Mouse (Mus musculus) E14TG2a.4 (cell line): ENCODE measurements at regions not wholly inside any gene's neighbourhood (a gene's known extent, or its start where the extent isn't known, plus 50 kb on each side); places are given as distances from the start of the nearest gene placed in this dataset.

ENCODE experiments used
- H3K27me3 ChIP-seq: 2 replicates; pipeline ENCODE4 v1.6.1; 2014; ENCODE audit warnings: low read length, control low read depth; ENCODE audit not compliant: insufficient read depth
- H3K36me3 ChIP-seq: 2 replicates; pipeline ENCODE4 v1.6.1; 2014; ENCODE audit warnings: low read length, control low read depth; ENCODE audit not compliant: insufficient read depth
- H3K4me1 ChIP-seq: replicated peaks from 2 replicates; pipeline ENCODE4 v1.6.1; 2014; ENCODE audit warnings: low read depth, low read length, control low read depth
- H3K4me3 ChIP-seq: replicated peaks from 2 replicates; pipeline ENCODE4 v1.5.1; 2014; ENCODE audit warnings: mild to moderate bottlenecking, low read length
- H3K9me3 ChIP-seq: 2 replicates; pipeline ENCODE4 v1.6.1; 2014; ENCODE audit warnings: low read length, control low read depth
- CTCF ChIP-seq: conservative IDR thresholded peaks from 2 replicates; pipeline ENCODE4 v1.5.1; 2014; ENCODE audit warnings: low read length
- NANOG ChIP-seq: IDR thresholded peaks from 2 replicates; pipeline ENCODE4 v1.6.1; 2014; ENCODE audit warnings: borderline replicate concordance, low read length, mixed read lengths
- POU5F1 ChIP-seq: IDR thresholded peaks from 2 replicates; pipeline ENCODE4 v1.6.1; 2014; ENCODE audit warnings: low read length, borderline replicate concordance

- Histone ChIP-seq H3K9me3 (no peaks in the 10 kb centered on the region), H3K4me3 (no peak overlapping the region), H3K27me3 (no peaks in the 10 kb centered on the region), H3K36me3 (no peaks in the 10 kb centered on the region), H3K4me1 (no peaks in the 10 kb centered on the region)
- TF ChIP-seq CTCF (no peak), POU5F1 (no peak), NANOG (no peak)
These were observed 505.9 kb downstream of the Gm6685 start for GRCm38 (mm10) chr11:27833736-27834135.

DNA sequence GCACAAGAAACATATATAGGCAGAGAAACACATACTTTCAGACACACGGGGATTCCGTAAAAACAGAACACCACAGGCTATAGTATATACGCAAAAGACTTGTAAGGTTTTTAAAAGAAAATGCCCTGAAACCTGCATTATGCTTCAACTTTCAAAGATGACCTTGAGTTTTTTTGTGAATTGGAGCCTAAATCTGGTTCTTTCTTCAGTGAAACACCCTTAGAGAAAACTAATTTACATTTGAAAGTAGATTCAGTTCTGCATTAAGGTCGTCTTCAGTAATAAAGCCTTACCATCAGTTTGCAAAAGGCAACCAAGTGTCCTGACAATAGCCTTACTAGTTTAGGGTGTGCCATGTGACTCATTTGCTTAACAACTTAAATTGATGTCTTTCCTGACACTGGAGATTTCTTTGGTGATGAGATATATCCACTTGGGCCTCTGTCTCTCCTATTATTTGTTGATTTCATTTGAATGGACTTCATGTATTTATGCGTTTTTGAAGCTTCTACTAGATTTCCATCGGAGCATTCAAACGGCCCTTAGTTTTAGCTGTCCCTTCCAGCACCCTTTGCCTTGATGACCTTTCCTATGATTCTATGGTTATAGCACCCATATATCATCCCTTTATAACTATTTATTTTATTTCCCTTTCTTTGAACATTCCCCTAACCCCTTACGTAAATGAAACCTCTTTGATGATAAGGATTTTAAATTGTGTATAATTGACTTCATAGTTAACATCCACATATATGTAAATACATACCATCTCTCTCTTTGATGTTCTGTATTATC lies 539.6 kb downstream of the Gm6685 start:
- peaks cover 3% of the 10 kb centered on the region; the same call in 1 of the 2 replicates for H3K4me1 ChIP-seq
- TF ChIP-seq NANOG (peak; percentile 97), POU5F1 (no peak)
- H3K4me3 ChIP-seq = no peak overlapping the region
- no peaks in the 10 kb centered on the region for H3K9me3 ChIP-seq
- H3K36me3 ChIP-seq = no peaks in the 10 kb centered on the region
- no peaks in the 10 kb centered on the region for H3K27me3 ChIP-seq

- peak overlapping the region; percentile 70 for H3K4me3 ChIP-seq
- TF ChIP-seq CTCF (no peak), POU5F1 (no peak), NANOG (no peak)
- H3K9me3 ChIP-seq = no peaks in the 10 kb centered on the region
These were observed 585.8 kb downstream of the Gm6685 start for GRCm38 (mm10) chr11:27753913-27754218.

DNA sequence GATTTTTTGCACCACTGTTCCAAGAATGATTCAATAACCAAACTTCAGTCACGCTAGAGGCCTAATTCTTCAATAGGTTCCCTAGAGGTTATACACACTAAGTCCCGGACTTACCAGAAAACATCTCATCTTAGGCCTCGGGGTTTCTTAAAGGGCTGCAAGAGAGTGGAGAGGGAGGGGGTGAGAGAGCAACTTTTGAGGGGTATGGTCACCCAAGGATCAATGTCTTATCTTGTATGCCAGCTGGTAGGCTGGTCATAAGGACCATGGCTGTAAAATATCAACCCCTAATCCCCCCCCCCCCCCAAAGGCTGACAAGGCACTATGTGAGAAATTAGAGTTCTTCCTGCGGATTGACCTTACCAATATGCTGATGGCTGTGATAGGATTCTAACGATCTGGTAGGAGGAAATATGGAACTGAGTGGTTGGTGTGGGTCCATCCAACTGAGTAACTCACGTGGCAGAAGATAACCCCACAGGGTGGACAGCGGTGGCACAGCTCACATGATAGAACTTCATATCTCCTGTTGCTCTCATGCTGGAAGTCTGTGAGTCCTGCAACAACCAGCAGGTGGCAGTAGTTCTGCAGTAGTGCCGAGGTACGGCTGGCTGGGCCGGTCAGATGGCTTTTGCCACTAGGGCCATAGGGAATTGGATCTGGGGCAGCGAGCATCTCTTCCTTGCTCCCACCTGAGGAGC lies 586.3 kb downstream of the Gm6685 start:
- no peaks in the 10 kb centered on the region for H3K36me3 ChIP-seq
- H3K4me3 ChIP-seq = peak overlapping the region; percentile 70
- TF ChIP-seq CTCF = peak; percentile 73
- no peak for TF ChIP-seq POU5F1
- H3K4me1 ChIP-seq = peaks cover 4% of the 10 kb centered on the region; the same call in 1 of the 2 replicates
- no peaks in the 10 kb centered on the region for H3K9me3 ChIP-seq
- peaks cover 3% of the 10 kb centered on the region; the same call in 1 of the 2 replicates for H3K27me3 ChIP-seq

More at GRCm38 (mm10) chr11:27753913-27754218, 585.8 kb downstream of the Gm6685 start:
- peaks cover 3% of the 10 kb centered on the region; the same call in 1 of the 2 replicates for H3K27me3 ChIP-seq
- H3K4me1 ChIP-seq = peaks cover 4% of the 10 kb centered on the region; the same call in 1 of the 2 replicates
- H3K36me3 ChIP-seq = no peaks in the 10 kb centered on the region

GRCm38 (mm10) chr11:27726109-27726508 lies 613.6 kb downstream of the Gm6685 start:
- Histone ChIP-seq H3K4me1 (no peaks in the 10 kb centered on the region; the same call in 1 of the 2 replicates), H3K9me3 (no peaks in the 10 kb centered on the region), H3K27me3 (no peaks in the 10 kb centered on the region), H3K36me3 (no peaks in the 10 kb centered on the region), H3K4me3 (no peak overlapping the region)
- TF ChIP-seq NANOG (no peak), POU5F1 (no peak), CTCF (no peak)

DNA sequence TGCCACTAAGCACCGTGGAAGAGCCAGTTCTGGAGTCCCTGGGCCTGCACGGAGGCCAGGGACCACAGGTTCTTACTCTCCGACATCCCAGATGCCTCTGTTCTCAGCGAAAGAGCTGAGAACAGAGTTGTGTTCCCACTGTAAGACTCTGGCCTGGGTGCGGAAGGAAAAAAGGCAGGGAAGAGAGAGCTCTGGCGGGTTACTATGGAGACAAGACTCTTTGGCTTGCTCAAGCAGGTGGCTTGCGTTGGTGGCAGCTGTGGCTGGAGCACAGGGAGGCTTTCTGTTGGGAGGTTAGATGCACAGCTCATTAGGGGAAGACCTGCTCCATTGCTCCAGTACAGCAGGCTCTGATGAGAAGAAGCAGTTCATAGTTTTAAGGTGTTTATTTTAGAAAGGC lies 618.3 kb downstream of the Gm6685 start:
- Histone ChIP-seq H3K36me3 (no peaks in the 10 kb centered on the region), H3K4me3 (no peak overlapping the region), H3K27me3 (no peaks in the 10 kb centered on the region), H3K4me1 (no peaks in the 10 kb centered on the region; the same call in 1 of the 2 replicates), H3K9me3 (no peaks in the 10 kb centered on the region)
- TF ChIP-seq NANOG = no peak
- no peak for TF ChIP-seq CTCF
- TF ChIP-seq POU5F1 = no peak

DNA sequence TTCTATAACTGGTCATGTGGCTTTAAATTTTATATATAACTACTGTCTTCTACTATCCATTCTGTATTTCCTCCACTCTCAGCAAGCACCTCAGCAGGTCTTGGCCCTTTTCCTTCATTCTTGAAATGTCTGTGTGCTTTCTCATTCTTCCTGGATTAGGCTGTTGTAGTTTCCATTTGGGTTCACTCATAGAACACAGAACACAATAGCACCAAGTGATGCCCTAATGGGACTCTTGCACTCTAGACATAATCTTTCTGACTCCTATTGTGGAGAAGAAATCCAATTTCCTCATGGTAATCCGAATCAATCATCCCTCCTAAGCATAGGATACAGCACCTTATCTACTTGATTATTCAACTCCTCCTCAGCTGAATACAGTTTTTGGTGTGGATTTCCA lies 667.2 kb downstream of the Gm6685 start:
- TF ChIP-seq POU5F1 (no peak), CTCF (no peak), NANOG (no peak)
- H3K36me3 ChIP-seq = no peaks in the 10 kb centered on the region
- H3K4me3 ChIP-seq = no peak overlapping the region
- no peaks in the 10 kb centered on the region for H3K4me1 ChIP-seq
- H3K27me3 ChIP-seq = no peaks in the 10 kb centered on the region
- H3K9me3 ChIP-seq = no peaks in the 10 kb centered on the region
